Mouse (Mus musculus): ENCODE results near the gene Fzd2.
"Not testable (repeated sequence)": the region's sequence is repeated elsewhere in the genome, so short reads cannot be mapped to it uniquely, and the experiment has no call there.

Gene Fzd2

DNA sequence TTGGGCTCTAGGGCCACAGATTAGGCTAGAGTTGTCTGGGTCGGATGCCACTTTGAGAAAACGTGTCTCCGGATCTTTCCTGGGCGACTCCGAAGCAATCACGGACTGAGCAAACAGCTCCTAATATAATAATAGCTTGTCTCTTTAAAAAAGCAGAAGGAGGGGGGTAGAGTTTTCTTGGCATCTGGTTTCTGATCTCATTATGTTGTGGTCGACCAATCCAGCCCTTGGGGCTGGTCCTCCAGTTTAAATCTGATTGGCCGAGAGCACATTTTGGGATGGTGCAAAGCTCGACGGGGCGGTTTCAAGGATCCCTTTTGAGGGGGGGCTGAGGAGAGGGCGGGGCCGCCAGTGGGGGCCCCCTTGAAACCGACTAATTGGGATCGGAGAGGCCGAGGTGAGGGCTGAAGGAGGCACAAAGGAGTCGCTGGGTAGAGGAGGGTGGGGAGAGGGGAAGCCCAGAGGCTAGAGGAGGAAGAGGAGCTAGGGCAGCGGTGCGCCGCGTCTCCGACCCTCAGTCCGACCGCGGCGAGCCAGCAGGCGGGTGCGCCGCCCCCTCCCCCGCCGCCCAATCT lies at the start of gene Fzd2:
Gene Fzd2 (plus strand): TSS at position 387 of the 575 bp plus-strand sequence.
- peak; percentile 70 to 88 for DNase-seq (ENCODE audit: low spot score in 2 of 2)

DNA sequence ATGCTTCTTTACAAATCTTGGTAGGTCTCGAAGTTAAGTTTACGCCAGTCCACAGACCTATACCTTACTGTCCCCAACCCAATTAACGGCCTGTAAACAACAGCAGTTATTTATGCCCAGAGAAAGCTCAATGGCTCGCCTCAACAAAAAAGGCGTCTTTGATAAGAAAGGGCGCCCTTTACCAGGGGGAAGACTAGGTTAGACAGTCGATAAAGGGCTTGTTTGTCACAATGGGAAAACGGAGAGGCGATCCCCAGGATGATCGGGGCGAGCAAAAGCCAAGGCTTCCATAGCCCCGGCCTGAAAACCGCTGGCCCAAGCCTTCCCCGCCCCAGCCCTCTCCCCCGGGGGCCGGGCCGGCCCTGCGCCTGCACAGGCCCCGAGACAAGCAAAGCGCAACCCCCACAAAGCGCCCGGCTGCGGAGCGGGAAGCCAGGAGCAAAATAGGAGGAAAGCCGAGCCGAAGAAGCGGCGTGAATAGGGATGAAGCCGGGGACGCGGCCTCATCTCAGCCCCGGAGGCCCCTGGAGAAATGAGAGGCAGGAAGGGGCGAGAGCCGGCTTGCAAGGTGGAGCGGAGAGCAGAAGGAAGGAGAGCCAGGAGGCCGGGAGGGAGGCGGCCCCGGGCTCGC lies 48.7 kb upstream of the Fzd2 start:
- DNase-seq (ENCODE audit: low spot score in 2 of 2): no peak

DNA sequence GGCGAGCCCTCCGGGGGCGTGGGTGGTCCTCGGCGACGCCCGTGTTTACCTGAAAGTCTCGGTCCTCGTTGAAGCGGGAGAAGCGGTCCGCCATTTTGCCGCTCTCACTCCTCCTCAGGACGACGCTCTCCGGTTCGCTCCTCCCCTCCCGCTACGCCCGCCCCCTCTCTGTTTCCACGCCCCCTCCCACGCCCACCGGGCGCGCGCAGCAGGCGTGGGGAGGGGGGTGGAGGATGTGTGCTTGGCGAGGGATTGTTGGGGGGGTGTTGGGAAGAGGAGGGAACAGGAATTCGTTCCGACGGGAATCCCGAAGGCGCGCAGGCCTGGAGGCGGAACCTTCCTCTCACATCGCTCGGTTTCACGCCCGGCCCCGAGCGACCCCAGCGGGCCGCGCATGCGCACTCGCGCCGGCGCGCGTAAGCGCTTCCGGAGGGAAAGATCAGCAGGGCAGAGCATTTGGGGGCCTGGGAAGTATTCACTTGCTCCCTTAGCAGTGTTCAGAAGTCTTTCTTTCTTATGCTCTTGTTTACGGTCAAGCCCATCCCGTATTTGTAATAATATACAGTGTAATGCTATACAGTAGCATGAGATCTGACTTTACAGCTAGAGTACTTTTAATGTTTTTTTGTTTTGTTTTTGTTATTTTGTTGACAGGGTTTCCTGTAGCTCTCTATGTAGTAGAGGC lies 48.0 kb upstream of the Fzd2 start, which contains the start of gene Gpatch8:
Gene Gpatch8 (minus strand): TSS at position 362 of the 685 bp plus-strand sequence.
- peak; percentile 90 to 93 for DNase-seq (ENCODE audit: low spot score in 2 of 2)

DNA sequence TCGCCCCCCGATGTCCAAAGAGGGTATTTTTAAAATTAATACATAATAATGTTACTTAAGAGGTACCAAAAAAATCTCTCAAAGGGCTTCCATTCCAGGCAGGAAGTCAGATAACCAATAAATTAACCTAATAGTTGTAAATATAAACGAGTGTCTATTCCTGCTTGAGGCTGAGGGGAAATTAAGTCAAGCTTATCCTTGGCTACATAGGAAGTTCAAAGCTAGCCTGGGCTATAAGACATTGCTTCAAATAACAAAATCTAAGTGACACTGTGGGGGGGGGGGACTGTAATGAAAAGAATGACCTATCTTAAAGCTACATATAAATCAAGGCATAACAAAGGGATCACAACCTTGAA lies 47.5 kb upstream of the Fzd2 start:
- no peak for DNase-seq (ENCODE audit: low spot score in 2 of 2)

DNA sequence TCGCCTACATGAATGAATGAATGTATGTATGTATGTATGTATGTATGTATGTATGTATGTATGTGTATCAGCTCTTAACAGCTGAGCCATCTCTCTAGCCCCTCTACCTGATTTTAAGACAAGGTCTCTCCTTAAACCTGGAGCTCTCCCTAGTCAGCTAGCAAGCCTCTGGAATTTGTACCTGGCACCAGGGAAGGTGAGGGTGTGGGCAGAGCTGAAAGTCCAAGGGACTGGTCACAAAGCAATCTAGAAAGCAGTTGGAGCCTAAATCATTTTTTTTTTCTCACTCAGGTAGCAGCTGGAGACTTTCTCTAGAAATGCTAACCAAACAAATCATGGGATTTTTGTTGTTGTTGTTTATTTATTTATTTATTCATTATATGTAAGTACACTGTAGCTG lies 46.8 kb upstream of the Fzd2 start:
- DNase-seq (ENCODE audit: low spot score in 2 of 2): no peak

DNA sequence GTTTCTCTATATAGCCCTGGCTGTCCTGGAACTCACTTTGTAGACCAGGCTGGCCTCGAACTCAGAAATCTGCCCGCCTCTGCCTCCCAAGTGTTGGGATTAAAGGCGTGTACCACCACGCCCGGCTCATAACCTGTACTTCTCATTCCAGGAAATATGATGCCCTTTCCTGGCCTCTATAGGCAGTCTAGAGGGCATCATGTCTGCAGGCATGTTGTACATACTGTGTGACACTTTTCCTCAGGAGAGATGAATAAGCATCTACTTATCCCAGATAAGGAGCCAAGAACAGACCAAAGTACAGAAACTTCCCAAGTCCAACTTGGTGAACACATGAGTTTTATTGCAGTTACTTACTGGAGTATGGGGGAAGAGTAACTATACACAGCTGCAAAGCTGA lies 45.5 kb upstream of the Fzd2 start:
- no peak for DNase-seq (ENCODE audit: low spot score in 2 of 2)

DNA sequence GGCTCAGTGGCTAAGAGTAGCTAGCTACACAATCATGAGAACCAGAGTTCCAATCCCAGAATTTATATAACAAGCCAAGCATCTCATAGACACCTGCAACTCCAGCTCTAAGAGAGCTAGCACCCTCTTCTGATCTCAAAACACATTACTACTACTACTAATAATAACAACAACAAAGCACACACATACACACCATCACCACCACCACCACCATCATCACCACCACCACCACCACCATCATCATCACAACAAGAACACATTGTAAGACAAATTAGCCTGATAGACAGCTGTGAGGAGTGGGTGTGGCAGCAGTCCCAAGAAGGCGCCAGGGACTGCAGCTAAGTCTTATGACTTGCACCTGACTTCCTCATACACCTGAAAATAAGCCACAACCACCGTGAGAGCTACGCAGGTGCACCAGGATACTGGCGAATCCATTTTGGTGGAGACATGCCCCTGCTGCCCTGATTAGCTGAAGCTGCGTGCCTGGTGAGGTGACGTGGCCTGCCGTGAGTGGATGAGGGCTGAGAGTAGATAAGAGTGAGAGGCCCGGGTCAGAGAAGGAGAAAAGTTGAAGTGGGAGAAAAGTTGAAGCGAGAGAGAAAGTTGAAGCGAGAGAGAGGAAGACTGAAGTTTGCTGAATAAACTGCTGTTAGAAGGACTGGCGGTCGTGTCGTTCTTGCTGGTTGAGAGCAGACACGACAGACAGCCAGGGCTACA lies 39.1 kb upstream of the Fzd2 start:
- DNase-seq (ENCODE audit: low spot score in 2 of 2): not testable (repeated sequence)

DNA sequence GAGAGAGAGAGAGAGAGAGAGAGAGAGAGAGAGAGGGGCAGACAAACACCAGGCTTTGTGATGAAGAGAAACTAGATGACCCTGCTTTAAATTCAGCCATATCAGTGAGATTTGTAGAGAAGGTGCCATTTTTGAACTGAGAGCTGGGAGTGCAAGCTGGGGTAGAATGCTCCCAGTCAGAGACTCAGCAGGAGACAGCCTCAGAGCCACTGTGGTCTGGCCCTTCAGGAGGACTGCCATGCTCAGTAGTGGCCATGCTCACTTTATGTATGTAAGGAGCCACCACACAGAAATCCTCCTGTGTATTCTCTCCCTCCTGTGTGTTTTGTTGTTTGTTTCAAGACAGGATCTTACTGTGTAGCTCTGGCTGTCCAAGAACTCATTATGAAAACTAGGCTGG lies 38.5 kb upstream of the Fzd2 start:
- no peak for DNase-seq (ENCODE audit: low spot score in 2 of 2)

DNA sequence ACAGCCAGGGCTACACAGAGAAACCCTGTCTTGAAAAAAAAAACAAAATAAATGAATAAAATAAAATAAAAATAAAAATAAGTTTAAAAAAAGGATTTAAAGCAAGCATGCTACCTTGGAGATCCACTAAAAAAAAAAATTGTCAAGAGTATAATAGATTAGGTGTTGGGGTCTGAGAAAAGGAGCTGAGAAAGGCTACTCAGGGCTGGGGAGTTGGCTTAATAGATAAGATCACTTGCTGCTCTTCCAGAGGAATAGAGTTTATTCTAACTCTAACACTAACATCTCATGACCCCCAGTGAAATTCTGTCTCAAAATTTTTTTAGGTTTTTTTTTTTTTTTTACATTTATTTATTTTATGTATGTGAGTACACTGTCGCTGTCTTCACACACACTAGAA lies 37.9 kb upstream of the Fzd2 start:
- DNase-seq (ENCODE audit: low spot score in 2 of 2): no peak

DNA sequence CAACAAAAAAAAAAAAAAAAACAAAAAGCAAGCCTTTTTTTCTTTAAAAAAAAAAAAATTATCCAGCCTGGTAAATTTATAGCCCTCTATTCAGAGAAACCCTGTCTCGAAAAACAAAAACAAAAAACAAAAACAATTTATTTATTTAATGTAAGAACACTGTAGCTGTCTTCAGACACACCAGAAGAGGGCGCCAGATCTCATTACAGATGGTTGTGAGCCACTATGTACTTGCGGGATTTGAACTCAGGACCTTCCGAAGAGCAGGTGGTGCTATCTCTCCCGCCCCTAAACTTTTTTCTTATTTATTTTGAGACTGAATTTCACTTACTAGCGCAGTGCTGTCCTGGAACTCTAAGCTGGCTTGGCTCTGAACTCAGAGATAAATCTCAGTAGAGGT lies 37.0 kb upstream of the Fzd2 start:
- no peak for DNase-seq (ENCODE audit: low spot score in 2 of 2)

DNA sequence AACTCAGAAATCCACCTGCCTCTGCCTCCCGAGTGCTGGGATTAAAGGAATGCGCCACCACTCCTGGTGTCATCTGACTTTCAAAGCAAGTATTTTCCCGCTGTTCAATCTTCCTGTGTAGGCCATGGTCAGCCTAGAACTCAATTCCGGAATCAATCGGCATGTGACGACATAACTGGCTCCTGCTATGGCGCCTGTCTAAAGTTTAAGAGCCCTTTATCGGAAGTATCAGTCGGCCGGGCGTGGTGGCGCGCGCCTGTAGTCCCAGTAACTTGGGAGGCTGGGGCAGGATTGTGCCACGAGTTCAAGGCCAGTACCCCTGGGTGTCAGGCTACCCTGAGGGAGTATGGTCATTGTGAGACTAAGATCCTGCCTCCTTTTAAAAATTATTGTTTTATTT lies 36.5 kb upstream of the Fzd2 start:
- no peak for DNase-seq (ENCODE audit: low spot score in 2 of 2)

DNA sequence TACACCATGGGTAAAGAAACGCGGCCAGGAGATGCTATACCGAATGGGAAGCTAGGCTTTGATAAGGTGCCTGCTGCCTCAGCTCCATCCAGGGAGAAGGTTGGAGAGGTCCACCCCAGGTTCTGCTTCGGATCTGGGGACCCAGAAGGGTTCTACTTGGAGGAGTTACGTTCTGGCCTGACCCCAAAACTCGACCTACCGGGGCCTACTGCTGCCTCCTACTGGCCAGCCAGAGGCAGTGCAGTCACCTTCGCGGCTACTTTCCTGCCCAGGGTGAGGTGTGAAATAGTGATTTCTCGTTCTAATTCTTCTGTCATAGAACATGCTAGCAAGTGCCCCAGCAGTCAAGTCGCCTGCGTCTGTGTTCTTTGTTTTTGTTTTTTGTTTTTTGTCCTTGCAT lies 36.0 kb upstream of the Fzd2 start:
- no peak for DNase-seq (ENCODE audit: low spot score in 2 of 2)

DNA sequence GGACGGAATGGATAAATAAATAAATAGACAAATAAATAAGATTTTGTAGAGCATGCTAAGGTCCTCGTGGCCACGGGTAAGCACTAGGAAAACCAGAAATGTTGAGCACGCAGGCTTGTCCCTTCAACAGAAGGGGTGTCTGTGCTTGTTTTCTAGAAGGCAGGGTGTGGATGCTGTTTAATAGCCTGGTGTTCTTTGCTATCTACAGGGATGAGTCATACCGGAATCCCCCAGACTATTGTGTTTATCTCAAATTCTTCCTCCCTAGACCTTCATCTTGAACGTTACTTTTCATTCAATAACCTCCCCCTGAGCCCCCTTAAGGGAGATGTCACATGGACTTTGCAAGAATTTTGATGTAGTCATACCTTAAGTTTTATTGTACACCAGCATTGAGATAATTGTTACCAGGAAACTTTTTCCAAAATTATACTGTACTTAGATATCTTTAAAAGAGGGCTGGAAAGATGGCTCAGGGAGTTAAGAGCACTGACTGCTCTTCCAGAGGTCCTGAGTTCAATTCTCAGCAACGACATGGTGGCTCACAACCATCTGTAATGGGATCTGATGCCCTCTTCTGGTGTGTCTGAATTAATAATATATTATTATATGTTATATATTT lies 35.3 kb upstream of the Fzd2 start:
- no peak for DNase-seq (ENCODE audit: low spot score in 2 of 2)

DNA sequence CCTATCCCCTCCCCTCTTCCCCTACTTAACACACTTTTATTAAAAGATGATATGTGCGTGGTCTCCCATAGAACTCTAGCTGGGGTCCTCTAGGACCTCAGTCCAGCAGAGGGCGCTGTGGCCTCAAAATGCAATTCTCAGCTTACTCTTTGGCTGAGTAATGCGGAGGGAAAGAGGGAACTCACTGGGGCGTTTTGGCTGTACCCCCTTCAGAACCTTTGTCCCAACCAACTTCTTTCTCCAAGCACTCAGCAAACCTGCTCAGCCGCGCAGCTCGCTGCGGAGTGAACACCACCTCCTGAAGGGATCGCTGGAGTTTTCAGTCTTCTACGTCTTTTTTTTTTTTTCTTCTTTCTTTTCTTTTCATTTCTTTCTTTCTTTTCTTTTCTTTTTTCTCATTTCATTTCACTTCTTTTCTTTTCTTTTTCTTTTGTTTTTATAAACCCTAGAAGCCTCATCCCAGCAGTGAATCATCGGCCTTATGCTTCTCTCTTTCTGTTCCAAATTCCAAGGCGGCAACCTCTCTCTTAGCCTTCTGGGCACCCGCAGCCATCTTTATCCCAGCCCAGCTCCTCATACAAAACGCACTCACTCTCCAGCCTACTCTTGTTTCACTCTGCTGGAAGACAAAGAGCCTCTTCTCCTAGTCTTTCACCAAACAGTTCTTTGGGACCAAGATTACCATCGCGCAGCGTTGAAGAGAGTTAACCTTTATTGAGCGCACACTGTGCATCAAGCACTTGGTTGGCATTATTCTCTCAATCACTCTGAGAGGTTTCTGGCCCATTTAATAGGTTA lies 31.1 kb upstream of the Fzd2 start:
- DNase-seq (ENCODE audit: low spot score in 2 of 2): peak; percentile 85

DNA sequence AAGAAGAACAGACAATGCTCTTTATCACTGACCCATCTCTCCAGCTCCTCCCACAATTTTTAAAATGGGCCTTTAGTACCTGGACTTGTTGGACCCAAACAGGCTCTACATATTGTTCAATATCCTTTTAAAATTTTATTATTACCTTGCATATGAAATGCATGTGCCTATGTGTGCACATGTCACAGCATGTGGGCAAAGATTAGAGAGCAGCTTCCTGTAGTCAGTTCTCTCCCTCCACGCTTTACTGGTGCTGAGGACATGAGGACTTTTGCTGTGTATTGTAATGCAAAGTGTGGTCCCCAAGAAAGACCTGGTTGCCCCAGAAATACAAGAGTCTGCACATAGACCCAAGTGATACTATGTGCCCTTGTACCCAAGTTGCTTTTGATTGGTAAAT lies 29.2 kb upstream of the Fzd2 start:
- DNase-seq (ENCODE audit: low spot score in 2 of 2): no peak

DNA sequence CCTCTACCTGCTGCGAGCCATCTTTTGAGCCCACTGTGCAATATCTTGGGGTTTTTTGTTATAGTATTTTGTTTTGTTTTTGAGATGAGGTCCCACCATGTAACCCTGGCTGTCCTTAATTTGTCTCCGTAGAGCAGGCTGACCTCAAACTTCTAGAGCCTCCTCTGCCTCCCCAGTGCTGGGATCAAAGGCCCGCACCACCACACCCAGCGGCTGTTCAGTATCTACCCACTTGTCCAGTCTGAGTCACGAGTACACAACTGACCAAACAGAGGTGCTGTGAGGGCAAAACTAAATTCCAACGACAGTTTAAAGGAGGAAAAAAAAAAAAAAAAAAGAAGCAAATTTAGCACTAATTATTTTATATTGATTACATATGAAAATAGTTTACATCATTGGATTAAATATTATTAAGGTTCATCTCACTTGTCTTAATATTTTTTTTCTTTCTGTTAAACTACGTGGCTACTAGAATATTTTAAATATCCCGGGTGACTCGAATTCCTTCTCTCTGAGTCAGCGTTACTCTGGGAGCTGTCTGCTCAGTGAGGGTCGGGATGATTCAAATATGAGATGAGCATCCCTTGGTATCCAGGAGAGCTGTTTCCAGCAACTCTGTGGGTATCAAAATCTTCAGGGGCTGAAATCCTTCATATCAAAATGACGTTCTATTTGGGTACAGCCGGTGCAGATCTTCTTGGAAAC lies 28.0 kb upstream of the Fzd2 start:
- no peak for DNase-seq (ENCODE audit: low spot score in 2 of 2)

DNA sequence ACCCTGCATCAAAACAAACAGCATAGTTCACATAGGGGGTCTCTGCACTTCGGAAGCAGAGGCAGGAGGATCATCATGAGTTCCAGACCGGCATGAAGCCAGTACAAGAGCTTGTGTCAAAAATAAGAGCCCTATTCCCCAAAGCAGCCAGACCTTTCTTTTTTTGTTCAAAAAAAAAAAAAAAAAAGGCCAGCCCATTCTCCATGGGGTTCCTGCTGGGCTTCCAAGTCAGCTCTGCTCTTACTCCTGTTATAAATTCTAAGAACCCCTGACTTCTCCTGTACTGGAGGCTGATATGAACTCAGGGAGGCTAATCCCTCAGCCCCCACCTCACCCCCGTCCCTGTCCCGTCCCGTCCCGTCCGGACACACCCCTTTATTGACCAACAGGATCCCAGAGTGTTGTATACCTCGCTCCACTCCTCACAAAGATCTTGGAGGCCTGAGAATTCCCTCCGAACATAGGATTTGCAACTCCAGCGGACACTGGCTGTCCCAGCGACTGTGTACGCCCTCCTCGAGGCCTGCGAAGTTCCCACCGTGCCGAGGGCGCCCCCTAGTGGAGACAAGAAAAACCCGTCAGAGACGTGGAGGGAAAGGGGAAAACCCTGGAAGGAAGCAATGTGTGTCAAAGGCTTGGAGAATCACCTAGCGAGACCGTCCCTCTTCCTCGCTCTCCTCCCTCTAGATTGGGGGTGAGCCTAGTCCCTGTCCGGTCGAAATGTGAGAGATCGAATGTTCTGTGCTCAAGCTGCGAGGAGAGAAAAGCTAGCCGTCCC lies 25.7 kb upstream of the Fzd2 start:
- peak; percentile 77 to 83 for DNase-seq (ENCODE audit: low spot score in 2 of 2)

DNA sequence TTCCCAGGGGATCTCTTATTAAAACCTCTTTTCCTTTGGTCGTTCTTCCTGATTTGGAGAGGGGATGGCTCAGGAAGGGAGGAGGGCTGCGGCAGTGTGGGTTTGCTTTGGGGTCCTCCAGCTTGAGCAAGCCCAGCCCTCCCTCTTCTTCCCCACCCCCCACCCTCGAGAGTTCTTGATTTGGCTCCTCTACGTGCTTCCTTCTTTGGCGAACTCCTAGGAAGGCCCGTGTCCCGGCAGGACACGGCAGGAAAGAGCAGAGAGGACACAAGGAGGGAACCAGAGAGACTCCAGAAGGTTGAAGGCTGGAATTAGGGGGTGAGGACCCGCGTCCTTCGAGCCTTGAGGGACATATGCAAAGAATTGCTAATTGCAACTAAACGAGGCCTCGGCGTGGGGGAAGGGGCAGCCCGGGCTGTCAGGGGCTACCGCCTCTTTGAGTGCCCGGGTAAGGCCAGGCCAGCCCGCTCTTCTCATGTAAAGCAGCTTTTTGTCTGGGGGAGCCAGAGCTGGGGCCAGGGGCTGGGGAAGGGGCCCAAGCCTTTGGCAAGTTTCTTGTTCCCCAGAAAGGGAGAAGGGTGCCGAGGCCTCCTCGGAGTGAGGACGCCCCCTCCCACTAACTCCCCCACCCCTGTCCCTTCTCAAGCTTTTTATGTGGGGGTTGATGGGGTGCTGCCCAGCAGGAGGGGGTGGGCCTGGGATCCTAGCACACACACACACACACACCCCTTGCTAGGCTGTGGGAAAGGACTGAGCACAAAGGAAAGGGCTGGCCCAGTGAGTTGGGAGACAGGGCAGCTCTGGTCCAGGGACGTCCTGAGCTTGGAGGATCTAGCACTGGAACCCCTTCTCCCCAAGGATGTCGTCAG lies 24.8 kb upstream of the Fzd2 start, which contains the start of gene Gm11627:
Gene Gm11627 (minus strand): TSS at position 297 of the 869 bp plus-strand sequence.
- no peak for DNase-seq (ENCODE audit: low spot score in 2 of 2)

DNA sequence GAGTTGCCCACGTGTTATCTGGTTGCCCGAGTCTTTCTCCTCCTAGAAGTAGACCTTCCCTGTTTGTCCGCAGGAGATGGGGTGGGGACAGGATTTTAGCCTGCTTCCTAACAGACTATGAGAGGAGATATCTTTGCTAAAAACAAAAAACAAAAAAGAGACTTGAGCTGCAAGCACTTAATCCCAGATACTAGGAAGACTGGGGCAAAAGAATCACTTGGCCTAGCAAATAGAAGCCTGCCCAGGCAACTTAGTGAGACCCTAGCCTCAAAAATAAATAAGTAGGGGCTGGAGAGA lies 24.2 kb upstream of the Fzd2 start:
- no peak for DNase-seq (ENCODE audit: low spot score in 2 of 2)

All from urinary bladder, postnatal 36 days (tissue).